Mouse (Mus musculus) right cerebral cortex, postnatal 10 days (tissue): Measurements from ENCODE around the gene Mtrf1.

Experiments
- DNase-seq, 2 experiments: peaks; one replicate each; pipeline ENCODE4 v3.0.0; 2021; ENCODE audit warnings: low spot score in 2 of 2

The Mtrf1 gene

DNA sequence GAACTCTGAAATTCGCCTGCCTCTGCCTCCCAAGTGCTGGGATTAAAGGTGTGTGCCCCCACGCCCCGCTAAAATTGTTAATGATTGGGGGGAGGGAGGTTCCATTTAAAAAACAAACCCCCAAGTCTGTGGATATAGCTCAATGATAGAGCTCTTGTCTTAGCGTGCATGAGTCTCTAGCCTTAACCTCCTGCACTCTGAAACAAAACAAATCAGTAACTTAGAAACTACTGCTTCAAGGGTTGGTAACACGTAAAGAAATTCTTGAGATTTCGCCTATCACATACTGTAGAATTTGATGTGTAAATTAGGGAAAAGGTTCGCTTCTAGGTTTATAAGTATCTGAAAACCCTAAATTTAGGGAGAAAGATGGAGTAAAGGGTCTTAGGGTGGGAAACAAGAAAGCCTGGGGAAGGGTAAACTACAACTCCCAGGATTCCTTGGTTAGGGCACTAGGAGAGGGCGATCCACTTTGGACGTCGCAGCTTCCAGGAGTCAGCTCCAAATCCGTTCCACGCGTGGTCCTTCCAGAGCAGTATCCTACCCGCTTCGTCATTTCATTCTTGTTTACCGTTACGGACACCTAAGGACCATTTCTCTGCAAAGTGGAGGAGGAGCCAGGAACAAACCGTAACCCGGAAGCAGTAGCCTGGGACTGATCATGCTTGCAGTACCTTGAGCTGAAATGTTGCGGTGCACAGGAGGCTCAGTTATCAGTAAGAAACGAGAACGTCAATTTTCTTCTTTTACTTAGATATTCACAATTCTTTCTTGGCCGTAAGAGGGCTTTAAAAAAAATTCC is at the start of gene Mtrf1:
TSS of gene Mtrf1 (plus strand) at position 452 of the 802 bp plus-strand sequence.
- DNase-seq, result peak; percentile 75 to 86

DNA sequence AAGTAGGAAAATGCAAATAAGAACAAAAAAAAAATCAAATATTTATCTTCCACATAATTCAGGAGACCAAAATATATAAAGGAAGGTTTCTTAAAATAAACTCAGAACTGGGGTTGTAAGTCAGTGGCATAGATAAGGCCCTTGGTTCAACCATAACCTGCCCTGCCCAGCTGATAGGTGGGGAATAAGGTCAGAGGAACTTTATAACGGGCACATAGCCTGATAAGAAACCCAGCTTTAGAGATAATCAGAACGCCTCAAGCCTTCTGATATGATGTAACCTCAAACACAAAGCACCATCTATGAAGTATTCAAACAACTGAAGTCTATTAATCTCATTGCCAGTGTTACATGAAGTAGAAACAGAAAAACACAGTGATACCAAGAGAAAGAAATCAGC is 39.5 kb upstream of the Mtrf1 start:
- no peak for DNase-seq

DNA sequence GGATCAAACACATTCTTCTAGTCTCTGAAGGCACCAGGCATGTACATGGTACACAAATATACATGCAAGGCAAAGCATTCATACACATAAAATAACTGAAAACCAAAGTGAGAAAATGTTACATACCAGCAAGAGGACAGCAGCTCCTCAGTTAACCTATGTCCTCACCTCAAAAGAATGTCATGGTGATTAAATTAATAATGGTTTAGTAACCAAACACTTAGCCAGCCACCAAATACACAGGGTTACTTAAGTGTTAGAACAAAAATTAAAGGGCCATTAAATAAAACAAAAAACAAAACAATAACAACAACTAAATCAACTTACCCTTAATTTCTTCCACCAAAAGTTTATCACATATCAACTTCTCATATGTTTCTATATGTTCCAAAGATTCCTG is 20.5 kb upstream of the Mtrf1 start:
- no peak for DNase-seq

DNA sequence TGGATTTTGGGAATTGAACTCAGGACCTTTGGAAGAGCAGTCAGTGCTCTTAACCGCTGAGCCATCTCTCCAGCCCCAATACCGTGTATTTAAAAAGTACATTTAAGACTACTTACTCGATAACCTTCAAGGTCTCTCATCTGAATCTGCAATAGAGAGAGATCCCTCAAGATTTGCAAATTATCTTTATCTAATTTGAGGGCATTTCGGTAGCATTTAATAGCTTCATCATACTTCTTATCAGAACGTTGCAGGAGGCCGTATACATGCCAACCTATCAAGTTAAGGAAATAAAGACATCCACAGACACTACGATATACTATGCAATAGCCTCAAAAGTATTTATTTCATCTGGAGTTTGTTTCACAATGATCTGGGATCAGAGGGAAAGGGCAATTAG is 14.5 kb upstream of the Mtrf1 start:
- no peak for DNase-seq

DNA sequence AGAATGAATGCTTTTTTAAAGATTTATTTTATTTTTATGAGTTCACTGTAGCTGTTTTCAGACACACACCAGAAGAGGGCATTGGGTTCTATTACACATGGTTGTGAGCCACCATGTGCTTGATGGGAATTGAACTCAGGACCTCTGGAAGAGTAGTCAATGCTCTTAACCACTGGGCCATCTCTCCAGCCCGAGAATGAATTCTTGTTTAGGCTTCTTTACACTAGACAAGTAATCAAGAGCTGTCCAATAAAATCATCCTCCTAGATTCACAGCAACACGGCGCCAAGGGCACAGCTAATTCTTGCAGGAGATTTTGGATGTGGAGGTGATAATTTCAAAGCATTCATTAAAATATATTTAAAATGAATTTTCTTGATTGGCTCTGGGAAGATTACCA is 9.3 kb upstream of the Mtrf1 start:
- no peak for DNase-seq

DNA sequence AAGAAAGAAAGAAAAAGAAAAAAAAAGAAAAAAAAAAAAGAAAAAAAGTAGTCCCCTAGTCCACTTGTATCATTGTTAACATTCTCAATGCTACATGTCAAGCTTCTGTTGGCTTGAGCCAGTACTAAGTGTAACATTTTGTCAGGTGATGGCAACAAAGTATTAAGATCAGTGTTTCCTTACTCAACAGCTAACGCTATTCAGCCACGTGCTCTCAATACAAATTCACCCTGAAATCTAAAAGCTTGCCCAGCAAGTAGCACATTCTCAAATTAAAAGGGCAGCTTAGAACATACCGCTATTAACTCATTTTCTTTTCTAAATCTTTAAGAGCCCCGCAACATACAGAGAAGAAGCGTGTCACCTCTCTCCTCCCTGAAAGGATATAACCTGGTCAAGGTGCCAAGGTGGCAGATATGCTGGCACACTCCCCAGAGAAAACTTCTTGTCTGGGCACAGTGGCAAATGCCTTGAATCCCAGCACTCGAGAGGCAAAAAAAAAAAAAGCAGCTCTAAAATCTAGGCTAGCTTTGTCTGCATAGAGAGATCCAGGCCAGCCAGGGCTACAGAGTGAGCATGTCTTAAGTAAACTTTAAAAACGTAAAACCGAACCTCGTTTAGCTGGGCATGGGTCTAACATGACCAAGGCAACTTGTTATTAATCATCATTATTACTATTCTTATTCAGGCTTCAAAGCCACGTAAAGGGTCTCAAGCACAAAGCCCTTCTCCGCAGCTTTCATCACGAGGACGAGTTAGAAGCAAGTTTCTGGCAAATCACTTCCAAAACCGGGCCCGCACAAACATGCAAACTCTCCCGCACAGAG is 7.9 kb upstream of the Mtrf1 start:
- peak in 1 of 2 experiments; percentile 30 for DNase-seq

DNA sequence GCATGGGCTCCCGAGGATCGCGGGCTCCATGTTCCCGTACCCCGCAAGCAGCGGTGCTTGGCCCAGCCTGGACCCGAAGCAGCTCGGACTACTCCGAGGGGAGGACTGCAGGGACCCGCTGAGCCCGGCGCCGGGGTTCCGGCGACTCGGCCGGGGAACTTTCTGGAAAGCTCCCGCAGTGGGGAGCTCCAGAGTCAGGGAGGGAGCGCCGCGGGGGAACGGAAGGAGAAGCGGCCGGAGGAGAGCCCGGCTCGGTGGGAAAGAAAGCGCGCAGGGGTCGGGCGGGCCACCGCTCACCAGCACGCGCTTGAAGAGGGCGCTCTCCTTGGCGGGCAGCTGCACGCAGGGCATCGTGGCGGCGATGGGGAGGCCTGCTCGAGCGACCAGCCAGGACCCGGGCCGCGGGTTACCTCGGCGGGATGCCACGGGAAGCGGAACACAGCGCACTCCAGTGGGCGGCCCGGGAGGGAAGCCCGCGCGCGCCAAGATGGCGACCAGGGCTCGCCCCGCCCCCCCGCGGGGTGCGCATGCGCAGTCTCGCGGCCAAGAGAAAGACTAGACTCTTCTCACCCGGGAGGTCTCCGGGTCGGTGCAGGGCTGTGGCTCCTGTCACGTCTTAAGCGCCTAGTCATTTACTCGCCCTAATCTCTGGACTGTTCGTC is 7.2 kb upstream of the Mtrf1 start, which contains the start of gene Naa16:
TSS of gene Naa16 (minus strand) at position 514 of the 662 bp plus-strand sequence.
- DNase-seq, result peak; percentile 95 to 96

DNA sequence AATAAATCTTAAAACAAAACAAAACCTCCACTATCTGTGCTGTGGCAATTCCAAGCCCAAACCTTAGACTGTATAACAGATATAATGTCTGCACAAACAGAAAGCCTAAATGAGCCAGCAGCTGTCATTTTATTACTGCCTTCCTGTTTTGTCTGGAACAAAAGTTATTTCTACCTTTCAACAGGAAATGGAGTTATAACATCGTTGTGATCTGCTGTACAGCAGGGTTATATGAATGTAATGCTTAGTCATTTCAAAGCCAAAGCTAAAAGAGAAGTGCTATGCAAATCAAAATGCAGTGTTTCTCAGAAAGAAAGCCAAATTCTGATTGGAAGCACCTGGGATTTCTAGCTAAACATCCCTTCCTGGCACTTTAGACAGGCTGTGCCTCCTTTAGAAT is 4.3 kb upstream of the Mtrf1 start:
- DNase-seq, result no peak

DNA sequence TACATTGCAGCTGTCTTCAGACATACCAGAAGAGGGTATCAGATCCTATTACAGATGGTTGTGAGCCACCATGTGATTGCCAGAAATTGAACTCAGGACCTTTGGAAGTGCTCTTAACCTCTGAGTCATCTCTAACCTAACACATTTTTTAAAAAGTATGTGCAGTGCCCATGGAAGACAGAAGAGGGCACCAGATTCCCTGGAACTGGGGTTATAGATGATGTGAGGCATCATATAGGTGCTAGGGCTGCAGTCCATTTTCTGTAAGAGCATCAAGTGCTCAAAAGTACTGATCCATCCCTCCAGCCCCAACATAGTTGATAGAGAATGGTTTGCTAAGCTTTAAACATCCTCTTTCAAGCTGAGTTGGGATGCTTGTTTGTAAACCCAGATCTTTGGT is 3.0 kb upstream of the Mtrf1 start:
- no peak for DNase-seq

DNA sequence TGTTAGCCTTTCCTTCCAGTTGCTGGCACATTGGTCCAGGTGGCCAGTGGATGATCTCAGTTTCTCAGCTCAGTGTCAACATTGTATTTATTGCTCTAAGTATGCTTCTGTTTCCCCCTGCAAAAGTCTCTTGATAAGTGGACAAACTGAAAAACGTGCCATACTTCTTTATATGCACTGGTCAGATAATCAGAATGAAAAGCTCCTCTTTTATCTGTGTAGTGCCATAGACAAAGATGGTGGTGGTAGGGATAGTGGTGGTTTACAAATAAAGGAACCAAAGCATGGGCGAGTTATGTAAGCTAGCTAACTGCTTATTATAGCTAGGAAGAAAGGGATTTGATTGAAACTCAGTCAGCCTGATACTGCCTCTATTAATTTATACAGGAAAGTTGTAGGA is 10.1 kb downstream of the Mtrf1 start:
- DNase-seq, result no peak

DNA sequence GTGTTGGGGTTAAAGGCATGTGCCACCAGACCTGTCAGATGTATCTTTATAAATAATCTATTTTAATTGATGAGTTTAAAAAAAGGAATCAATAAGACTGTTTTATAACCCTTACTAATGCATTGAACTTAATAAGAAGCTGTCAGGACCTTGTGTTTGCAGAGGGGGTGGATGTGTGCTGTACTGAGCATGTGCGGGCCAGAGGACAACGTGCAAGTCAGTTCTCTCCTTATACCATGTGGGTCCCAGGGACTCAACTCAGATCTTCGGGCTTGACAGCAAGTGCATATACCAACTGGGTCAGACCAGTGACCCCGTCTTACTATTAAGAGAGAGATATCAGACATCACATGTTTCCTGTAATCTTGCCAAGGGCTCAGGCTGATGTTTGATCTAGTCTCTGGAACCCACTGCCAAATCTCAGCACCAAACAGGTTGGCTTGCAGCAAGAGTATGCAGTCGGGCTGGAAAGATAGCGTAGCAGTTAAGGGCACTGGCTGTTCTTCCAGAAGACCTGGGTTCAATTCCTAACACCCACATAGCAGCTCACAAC is 11.8 kb downstream of the Mtrf1 start:
- DNase-seq, result peak in 1 of 2 experiments; percentile 9

DNA sequence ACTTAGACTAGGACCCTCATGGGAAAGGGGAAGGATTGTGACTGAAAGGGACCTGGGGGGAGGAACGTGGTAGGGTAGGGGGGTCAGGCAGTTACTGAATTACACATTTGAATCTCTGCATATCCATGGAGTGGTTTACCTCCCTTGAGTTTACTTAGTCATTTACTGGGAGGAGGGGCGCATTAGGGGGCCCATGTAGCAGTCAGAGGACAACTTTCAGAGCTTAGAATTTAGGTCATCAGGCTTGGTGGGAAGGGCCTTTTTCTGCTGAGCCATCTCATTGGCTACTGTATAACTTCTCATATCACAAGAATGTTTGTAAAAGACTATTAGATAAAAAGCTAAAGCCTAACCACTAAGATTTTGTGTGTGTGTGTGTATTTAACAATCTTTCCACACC is 13.1 kb downstream of the Mtrf1 start:
- no peak for DNase-seq

DNA sequence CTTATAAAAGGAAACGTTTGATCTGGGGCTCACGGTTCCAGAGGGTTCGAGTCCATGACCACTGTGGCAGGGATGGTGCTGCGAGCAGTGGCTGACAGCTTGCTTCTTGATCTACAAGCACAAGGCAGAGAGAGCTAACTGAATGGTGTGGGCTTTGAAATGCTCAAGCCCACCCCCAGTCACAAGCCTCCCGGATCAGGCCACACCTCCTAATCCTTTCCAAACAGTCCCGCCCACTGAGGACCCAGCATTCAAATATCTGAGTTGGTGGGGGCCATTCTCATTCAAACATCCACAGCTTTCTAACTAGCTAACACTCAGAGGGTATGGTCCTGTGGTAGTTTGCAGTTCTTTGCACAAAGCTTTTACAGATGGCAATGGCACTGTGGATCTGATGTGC is 15.5 kb downstream of the Mtrf1 start:
- DNase-seq, result no peak

DNA sequence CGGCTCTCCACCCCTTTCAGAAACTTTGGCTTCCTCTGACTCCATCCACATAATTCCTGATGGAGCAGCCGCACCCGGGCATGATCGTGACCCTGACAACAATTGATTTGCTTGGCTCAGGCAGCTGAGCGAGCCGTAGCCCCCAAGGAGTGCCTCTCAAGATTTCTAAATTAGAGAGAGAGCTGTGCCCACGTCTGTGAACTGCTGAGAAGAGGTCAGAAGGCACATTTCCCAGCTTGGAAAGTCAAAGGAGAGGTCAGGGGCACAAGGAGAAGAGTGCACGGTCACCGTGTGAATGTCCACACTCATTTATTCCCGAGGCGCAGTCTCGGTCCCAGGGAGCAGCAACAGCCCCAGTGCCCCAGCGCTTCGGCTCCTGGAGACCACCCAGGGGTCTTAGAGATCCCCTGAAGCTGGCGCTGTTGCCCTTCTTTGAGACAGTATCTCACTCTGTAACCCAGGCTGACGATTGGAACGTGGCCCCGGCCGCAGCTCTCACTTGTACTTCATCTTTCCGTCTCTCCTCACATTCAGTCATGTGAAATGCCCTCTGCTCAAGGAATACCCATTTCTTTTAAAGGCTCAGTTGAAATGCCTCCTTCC is 22.6 kb downstream of the Mtrf1 start:
- DNase-seq, result no peak

DNA sequence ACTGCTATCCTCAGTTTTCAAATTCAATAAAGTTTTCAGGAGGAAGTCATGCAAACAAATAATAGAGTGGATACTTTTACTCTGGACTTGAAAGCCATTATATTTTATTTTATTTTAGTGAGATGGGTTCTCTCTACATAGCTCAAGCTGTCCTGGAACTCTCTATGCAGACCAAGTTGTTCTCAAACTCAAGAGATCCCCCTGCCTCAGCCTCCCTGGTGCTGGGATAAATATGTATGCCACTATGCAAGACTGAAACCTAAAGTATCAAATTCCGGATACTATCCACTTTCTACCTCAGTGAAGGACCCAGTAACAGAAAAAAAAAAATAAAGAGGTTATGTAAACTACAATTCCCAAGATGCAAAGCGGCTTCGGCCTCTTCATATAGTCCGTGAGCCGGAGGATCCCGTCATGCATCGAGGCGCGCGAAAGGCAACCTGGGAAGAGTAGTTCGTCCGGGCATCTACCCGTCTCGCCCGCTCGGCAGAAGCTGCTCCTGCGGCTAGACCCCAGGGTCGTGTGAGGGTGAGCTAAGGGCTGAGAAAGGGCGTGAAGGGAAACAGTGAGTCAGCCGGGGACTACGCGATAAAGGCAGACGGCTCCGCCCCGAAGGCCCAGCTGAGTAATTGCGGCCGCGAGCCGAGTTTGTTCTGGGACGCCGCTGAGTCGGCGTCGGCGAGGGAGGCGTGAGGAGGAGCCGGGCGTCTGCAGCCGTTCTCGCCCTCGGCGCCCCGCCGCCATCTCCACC is 28.6 kb downstream of the Mtrf1 start, which contains the start of gene Kbtbd7:
TSS of gene Kbtbd7 (plus strand) at position 533 of the 751 bp plus-strand sequence.
- peak; percentile 96 for DNase-seq

DNA sequence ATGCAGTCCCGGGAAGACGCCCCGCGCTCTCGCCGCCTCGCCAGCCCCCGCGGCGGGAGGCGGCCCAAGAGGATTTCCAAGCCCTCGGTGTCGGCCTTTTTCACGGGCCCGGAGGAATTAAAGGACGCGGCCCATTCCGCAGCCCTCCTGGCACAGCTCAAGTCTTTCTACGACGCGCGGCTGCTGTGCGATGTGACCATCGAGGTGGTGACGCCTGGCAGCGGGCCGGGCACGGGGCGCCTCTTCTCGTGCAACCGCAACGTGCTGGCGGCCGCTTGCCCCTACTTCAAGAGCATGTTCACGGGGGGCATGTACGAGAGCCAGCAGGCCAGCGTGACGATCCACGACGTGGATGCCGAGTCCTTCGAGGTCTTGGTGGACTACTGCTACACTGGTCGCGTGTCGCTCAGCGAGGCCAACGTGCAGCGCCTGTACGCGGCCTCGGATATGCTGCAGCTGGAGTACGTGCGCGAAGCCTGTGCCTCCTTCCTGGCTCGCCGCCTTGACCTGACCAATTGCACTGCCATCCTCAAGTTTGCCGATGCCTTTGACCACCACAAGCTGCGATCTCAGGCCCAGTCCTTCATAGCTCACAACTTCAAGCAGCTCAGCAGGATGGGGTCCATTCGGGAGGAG is 29.3 kb downstream of the Mtrf1 start:
- DNase-seq, result peak in 1 of 2 experiments; percentile 34

DNA sequence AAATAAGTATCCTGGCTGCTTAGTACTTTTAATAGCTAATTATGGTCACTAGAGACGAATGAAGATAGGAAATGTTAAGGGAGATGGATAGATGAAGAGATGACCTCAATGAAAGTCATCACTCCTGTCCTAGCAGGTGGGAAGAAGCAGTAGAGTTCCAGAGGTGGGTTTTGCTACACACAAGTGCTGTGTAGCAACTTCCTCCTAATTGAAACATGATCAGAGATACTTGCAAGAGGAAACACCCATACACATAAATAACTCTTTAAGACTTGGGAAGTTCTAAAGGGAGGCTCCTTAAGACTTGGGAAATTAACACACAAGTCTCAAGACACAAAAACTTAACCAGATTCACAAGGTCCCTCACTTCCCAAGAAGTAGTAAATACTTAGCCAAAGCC is 36.5 kb downstream of the Mtrf1 start:
- DNase-seq, result no peak

DNA sequence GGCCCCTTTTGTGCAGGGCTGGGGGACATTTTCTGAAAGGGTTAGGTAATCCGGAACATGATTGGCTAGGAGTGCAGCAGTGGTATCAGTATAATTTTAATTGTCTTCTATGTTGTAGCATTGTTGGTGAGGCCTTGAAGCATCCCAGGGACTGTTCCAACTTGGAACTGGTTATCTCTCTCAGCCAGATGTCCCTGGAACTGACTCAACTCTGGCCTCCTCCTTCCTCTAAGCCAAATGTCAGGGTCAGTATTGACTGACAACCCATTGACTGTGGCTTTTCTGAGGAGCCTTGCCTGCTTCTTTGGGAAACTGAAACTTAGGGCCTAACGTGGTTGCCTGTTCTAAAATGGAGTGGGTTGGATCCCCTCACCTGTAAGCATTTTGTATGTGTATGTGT is 43.1 kb downstream of the Mtrf1 start:
- no peak for DNase-seq

DNA sequence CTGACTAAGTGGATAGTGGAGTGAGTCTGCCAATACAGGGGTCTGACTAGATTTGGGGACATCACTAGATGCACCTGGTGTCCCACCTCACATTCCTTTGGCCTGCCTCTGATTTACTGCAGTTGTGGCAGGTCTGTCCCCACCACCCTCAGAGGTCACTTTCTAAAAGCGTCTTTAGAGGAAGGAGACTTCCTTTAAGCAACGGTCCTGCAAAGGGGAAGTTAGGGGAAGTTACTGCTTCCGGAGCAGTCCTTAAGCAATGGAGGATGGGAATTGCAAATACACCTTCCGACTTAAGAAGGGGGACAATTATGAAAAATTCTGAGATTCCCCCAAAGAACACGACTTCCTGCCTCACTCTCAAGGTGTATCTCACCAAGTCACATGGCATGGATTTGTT is 43.9 kb downstream of the Mtrf1 start:
- no peak for DNase-seq

DNA sequence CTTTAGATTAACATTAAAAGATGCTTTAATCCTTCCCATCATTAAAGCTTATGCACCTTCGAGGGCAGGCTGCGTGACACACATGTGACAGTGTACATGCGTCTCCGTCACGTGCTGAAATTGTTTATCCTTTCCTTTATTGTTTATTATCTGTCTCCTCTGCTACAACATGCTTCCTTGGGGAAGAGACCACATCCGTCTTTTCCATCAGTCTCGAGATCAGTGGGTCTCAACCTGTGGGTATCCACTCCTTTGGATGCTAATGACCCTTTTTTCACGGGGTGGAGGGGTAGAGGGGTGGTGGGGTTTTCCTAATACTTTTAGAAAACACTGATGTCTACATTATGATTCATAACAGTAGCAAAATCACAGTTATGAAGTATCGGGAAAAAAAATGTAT is 47.0 kb downstream of the Mtrf1 start:
- no peak for DNase-seq
